Mouse (Mus musculus) E14TG2a.4 (cell line): ENCODE measurements around the gene Dock10.

ENCODE experiments used
- CTCF ChIP-seq: conservative IDR thresholded peaks from 2 replicates; pipeline ENCODE4 v1.5.1; 2014; ENCODE audit warnings: low read length
- NANOG ChIP-seq: IDR thresholded peaks from 2 replicates; pipeline ENCODE4 v1.6.1; 2014; ENCODE audit warnings: borderline replicate concordance, low read length, mixed read lengths
- POU5F1 ChIP-seq: IDR thresholded peaks from 2 replicates; pipeline ENCODE4 v1.6.1; 2014; ENCODE audit warnings: low read length, borderline replicate concordance

DNA sequence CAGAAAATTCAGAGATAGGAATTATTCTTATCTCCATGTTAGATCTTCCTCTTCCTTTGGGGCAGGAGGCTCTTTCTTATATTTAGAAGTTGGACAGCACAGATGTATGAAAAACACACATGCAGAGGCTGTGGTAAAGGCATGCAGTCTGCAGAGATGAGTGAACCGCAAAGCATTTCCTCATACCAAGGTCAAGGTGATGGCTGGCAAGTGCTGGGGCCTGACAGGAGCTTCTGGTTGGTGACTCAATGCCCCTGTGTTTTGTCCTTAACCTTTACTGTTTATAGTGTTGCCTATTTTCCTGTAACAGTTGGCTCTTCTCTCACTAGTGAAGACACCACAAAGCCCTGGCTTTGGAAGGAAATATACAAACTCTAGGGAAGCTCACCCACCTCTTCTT lies 201.9 kb downstream of the Dock10 start:
- TF ChIP-seq CTCF: no peak
- TF ChIP-seq POU5F1: no peak
- TF ChIP-seq NANOG: no peak
